Mouse (Mus musculus): Measurements from ENCODE around the gene Itpk1.

Gene Itpk1

DNA sequence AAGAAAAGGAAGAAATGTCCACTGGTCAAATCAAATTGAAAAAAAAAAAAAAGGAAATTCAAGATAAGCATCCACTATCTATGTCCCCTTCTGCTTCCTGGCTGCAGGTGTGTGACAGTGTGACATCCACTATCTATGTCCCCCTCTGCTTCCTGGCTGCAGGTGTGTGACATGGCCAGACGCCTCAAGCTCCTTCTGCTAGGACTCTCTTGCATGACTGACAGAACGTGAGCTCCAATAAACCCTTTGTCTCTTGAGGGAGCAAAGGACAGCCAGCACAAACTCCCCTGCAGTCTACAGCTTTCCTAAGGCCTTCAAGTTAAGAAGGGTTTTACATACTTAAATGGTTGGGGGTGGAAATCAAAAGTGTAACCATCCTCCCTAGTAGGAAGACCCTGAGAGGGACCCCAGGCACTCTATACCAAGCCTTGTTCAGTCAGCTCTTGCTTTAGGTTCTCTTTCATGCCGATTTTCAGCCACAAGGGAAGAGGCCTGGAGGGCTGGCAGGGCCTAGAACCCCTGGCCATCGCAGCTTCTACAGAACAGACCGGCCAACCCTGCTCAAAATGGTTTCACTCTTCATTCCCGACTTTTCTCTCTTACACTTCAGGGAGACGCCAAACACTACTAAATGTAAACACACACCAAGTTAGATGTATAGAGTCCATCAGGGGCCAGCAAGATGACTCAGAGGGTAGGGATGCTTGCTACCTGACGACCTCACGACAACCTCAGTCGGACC lies 10.1 kb upstream of the Itpk1 start:
- in situ Hi-C loops (cut with MboI) = no loop called here

DNA sequence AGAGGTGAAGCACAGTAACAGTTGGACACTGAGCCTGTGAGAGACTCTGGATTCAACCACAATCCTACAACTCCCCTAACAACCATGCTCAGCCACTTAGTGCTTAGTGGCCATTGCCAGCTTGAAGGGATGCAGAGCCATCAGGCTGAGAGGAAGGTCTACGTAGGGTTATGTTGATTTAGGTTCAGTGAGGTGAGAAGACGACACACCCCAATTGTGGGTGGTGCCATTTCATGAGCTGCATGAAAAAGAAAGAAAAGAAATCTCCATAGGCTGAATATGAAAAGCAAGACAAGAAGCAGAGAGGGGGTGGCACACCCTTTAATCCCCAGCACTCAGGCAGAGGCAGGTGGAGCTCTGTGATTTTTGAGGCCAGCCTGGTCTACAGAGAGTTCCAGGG lies 9.4 kb upstream of the Itpk1 start:
- in situ Hi-C loops (cut with MboI) = no loop called here

DNA sequence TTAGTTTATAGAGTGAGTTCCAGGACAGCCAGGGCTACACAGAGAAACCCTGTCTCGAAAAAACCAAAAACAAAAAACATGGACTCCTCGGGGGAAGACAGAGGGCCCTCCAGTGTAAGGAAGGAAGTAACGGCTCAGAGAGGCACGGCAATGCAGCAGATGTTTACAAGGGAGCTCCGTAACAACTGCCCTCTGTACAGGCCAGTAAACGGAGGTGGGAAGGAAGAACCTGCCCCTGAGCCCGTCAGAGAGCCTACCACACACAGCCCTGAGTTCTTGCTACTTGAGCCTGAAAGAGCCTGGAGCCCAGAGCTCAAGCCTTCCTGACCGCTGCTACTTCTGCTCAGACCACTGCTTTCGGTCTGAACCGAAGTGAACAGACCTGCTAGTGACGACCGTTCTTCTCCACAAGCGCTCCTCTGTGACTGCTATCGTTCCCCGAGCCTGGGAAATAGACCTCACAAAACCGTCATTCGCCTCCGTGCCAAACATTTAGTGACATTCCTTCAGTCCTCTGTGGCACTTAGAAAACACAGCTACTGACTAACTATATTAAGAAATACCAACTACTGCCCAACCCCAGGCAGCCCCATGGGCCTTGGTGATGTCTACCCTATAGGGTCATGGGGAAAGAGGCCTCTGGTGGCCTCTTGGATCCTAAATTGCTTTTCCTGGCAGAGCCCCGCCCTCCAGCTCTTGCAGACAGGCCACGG lies 8.6 kb upstream of the Itpk1 start:
- in situ Hi-C loops (cut with MboI) = no loop called here

DNA sequence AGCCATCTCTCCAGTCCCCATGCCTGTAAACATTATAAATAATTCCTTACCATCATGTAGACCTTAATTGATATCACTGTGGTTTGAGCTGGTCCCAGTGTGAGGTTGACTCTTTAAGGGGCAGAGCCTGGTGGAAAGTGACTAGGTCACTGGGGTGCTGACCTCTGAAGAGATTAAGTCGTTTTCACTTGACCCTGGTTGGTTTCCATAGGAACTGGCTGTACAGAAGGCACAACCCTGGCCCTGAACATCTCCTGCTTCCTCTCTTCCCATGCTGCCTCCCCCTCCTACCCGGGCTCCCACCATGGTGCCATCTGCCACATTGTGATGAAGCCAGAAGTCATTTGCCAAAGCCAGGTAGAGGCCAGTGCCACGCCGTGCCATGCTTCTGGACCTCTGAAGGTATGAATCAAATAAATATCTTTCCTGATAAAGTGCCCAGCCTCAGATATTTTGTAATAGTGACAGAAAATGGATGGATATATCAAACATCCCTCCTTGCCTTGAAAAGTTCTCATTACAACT lies 6.2 kb upstream of the Itpk1 start:
- in situ Hi-C loops (cut with MboI) = no loop called here

DNA sequence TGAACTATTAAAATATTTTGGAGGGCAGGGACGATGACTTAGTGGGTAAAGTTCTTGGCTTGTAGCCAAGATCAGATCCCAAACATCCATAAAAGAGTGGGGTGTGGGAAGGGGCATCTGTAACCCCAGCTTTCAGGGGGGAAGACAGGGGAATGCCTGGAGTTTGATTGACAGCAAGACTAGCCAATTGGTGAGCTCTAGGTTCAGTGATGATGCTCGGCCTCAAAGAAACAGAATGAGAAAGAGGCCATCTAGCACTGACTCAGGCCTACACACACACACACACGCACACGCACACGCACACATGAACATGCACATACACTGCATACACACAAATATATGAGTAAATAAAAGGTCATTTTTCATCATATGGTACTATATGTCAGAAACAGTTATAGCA lies 5.2 kb upstream of the Itpk1 start:
- in situ Hi-C loops (cut with MboI) = no loop called here

DNA sequence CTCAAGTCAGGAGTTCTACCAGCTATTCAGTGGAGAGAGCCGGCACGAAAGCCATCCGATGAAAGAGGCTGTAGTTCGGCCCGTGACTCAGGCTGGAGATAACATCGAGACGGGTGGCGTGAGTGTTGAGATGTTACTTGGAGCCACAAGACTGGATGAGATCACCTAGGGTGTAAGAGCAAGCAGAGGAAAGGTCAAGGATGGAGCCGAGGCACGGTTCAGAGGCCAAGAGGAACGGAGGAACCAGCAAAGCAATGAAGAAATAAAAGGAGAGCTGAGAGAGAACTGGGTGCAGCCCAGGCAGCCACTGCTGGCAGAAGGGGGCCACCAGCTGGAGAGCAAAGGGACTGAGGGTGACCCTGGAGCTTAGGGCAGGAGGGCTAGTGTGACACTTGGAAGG lies 3.5 kb upstream of the Itpk1 start:
- in situ Hi-C loops (cut with MboI) = no loop called here

DNA sequence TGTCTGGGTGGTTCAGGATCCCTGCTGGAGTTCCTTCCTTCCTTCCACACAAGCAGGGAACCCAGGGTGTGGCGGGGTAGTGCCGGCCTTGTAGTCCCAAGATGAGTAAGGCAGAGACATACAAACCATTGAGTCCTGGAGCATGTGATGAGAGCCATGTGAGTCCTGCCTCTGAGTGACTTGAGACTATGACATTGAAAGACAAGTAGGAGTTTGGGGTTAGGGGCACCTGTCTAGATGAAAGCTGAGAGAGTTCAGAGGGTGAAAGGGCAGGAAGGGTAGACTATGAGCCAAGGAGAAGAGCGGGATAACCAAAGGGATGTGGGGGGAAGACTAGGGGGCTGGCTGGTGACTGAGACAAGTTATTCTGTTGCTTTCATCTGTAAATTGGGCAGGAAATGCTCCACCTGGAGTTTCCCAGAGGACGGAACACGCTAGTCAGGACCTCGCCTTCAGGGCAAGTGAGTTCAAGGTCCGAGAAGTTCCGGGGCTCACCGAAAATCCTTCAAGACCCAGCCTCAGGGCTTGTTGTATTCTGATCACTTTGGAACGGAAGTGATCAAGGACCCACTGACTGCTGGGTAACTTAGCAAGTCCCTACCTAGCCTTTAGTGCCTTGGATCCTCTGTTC lies 2.2 kb upstream of the Itpk1 start:
- in situ Hi-C loops (cut with MboI) = no loop called here

DNA sequence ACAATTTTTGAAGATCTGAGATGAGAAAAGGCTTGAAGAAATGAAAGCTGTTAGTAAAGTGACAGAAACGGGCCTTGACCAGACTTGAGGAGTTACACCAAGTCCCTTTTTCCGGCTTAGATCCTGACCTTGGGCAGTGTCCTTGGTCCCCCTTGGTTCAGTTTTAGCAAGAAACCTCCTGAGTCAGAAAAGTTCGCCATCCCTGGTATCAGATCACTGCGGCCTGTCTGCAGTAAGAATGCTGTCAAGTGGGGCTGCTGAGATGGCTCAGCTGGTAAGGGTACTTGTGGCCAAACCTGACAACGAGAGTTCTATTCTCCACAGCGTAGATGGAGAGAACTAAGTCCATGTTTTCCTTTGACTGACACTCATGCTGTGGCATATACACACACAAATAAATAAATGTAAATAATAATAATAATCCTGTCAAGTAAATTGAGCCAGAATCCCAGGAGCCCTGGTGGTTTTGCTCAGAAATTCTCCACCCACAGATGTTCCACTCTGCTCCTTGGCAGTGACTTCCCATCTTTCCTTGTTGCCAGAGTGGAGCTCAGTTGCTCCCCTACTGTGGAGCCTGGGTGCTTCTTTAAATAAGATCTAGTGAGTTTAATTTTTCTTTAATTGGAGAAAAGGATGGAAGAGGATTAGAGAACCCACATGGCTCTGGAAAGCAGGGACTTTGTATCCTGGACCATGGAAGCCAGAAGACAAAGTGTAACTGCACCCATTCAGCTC lies 1.3 kb upstream of the Itpk1 start:
- in situ Hi-C loops (cut with MboI) = no loop called here

DNA sequence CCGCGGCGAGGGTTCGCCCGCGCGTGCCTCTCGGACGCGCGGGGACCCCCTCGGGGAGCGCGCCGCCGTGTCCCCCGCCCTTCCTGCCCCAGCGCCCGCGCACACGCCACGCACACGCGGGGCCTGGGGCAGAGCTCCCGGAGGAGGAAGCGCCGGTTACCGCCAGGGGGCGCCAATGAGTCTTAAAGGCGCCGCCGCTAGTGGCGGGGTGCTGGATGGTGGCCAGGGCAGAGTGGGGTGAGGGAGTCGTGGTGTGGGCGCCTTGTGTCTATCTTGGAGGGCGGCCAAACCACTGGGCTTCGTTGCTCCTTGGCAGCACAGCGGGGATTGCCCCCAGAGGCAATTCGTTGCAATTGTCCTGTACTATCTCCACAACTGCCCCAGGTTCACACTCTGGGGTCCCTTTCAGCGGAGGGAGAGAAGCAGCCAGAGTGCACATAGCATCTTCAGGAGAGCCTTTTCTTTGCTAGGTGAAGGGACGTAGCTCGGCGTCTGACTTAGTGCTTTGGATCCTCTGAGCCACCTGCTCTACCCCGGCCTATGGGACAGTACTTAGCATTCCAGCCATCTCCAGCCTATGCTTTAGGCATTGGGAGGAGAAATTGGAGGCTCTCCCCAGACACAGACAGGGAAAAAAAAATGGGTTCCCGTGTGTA lies 614 bp upstream of the Itpk1 start:
- in situ Hi-C loops (cut with MboI) = no loop called here

DNA sequence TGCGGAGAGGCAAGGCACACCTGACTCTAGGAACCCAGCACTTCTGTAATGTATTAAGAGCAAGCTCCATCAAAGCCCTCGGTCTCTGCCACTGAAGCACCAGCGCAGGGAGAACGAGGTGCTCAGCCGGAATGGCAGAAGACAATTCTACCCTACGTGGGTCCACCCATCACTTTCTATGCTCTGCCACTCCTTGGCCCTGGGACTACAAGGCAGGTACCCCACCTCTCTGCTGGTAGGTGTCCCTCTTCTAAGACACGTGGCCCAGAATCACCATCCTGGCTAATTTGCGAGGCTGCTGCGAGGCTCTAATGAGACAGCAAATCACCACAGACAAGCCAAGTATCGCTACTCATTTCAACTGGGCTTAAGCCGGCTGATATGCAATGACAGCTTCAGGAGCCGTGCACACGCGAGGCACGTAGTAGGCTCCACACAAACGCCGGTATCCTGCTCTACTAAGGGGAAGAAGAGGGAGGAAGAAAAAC lies 765 bp downstream of the Itpk1 start:
- in situ Hi-C loops (cut with MboI) = no loop called here

DNA sequence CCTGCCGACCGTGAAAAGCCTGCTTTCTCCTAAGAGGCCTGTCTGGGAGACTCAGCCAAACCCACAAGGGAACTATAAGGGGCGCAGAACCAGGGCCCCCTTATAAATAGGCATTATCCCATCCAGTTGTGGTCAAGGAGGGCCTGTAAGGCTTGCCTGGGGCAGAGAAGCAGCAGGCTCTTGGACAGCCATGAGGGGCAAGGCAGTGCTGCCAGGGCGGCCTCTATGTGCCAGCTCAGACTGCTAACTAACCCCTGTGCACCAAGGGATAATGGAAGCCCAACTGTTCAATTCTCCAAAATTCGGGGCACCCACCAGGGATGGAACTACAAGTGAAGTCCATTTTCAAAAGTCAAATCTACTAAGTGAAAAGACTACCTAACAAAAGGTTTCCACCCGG lies 1.3 kb downstream of the Itpk1 start:
- in situ Hi-C loops (cut with MboI) = no loop called here

DNA sequence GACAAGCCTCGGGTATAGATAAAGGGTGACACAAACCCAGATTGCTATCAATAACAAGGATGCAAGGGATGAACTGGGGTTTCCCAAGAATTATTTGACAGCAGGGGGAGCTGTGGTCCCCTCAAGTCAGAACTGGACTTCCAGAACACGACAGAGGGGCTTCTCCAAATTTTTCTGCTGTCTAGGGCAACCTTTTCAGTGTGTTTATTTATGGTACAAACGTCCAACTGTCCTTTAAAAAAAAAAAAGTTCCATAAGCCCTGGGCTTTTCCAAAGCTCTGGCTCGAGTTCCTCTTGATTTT lies 1.7 kb downstream of the Itpk1 start:
- in situ Hi-C loops (cut with MboI) = no loop called here

DNA sequence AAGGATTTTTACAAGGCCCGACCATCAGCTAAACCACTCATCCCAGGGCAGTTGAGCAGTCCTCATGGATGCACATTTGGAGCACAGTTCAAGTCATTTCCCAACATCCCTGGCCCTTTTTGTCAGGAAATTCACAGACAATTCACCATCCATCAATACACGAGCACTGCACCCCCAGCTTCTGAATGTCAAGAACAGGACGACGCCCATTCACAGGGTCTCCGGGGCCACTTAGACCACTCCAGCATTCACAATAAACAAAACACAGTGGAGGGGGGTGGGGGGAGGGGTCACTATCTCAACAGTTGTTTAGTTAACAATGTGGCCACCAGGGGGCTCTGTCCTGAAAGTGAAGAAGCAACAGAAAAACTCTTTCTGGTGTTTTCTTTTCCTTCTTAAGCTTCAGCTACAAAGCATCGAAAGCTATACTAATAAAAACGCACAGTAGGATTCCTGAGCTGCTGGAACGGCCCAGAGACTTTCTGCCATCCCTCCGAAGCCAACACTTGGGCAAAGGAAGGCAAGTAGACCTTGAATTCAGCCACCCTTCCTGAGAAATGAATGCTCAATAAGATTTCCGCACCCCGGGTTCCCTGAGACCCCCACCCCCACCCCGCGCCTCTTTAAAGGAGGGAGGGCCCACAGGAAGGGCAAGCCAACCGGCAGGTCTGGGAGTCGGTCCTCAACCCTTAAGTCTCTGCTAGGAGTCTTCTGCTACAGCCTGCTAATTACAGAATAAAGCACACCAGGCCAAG lies 2.2 kb downstream of the Itpk1 start:
- in situ Hi-C loops (cut with MboI) = no loop called here

DNA sequence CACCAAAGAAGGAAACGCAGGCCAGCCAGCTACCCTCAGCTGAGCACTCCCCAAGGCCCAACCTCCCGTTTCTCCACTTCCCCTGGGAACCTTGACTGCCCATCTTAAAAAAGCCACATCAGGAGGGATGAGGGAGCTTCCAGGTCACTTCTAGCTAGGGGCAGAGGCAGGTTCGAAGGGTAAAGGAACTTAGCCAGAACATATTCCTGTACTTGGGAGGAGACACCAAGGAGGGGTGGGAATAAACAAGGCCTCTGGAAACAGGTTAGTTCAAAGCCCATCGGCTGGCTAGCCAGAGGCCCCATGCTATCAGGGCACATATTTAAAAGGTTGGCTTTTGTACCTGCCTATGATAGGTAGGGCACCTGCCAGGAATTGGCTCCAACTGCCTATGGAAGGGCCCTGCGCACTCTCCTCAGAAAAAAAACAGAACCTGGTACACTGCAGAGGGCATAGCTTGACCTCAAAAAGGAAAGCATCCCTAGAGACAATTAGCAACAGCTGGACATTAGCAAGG lies 3.0 kb downstream of the Itpk1 start:
- in situ Hi-C loops (cut with MboI) = no loop called here

DNA sequence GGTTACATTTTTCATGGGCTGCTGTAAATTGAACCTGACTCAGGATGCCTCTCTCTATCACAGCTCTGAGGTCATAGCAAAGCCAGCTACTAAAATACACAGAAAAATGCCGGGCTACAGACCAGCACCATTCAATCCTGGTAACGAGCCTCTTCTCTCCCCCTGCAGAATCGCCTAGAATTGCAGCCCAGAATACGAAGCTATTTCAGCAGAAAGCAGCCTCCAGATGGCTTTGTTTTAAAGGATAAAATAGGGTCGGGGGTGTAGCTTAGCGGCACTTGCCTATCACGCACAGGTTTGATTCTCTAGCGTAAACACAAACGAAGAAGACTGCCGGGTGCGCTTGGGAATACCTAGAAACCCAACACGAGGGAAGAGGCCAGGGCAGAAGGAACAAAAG lies 4.3 kb downstream of the Itpk1 start:
- in situ Hi-C loops (cut with MboI) = no loop called here

DNA sequence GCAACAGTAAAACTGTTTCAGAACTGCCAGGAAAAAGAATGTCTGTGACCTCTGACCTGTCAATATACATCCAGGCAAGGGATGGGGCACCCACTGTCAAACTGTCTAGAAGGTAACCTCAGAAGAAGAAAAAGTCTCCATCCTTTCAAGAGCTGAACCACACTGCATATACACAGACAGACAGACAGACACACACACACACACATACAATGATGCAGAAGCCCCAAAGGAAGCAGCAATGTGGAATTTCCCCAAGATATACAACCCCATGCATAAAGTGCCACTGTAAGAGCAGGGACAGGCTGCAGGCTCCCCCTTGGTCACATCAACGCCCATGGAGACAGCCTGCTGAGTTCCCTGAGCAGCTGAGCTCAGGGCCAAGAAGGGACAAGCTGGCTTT lies 5.6 kb downstream of the Itpk1 start:
- in situ Hi-C loops (cut with MboI) = no loop called here

DNA sequence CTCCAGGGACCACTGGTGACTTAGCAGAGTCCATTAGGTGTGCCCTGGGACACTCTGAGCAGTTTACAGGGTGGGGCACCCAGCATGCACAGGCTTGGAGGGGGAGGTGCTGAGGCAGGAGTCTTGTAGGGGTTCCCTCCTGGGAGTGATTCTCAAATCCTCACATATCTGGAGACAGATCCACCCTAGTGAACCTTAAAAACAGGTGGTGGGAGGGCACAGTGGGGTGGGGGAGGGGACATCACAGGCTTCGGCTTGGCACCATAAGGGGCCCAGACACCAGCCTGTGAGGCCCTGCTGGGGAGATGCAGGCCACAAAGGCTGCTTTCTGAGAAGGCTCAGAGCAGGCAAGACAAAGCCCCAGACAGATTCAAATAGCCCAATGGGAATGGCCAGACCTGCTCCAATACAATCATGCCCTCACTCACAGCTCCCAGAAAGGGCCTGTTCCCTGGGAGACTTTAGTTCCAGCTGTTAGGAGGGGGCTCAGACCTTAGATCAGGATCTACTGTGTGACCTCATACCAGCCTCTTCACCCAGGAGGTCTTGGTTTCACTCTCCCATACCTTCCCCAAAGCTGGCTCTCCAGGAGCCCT lies 6.5 kb downstream of the Itpk1 start:
- in situ Hi-C loops (cut with MboI) = no loop called here

DNA sequence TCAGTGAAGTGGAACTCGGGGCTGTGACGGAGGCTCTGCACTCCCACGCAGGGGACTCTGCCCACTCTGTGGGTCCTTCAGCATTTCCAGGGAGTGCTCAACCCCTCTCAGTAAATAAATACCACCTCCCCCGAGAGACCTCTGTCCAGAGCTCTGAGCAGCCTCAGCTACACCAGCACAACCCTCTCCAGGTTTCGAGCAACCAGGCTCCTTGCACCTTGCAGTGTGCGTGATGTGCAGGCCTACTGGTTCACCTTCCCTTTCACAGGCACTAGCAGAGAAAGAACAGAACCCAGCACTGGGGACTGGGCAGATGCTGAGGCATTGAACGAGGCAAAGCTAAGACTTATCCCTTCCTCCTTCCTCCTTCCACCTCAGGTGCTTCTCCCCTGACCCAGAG lies 7.3 kb downstream of the Itpk1 start:
- in situ Hi-C loops (cut with MboI) = no loop called here

DNA sequence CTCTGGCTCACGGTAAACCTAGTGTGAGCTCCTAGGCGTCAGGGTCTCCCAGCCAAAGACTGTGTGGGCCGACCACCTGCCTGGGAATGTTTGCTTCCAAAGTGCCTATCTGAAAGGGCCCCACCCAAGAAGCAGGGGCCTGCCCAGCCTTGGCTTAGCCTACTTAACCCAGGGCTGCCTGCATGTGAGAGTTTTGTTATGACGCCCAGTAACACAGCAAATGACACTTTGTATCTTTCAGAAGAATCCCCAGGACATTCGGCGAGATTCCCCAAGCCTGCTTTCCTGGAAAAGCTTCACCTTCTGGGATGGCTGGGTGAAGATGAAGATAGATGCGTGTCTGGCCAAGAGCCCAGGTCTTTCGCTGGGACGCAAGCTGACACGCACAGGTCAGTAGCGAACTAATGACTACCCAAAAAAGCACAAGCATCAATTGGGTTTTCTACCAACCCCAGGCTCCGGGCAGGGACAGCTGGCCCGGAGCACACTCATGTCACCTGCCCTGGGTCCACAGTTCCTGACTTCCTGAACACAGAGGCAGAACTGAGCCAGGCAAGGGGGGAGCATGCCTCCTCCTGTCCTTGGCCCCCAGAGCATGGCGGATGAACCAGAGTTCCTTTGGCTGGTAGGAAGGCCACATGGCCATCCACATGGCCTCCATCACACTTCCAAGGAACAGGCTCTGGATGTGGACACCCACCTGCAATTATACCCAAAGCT lies 7.9 kb downstream of the Itpk1 start:
- in situ Hi-C loops (cut with MboI) = no loop called here

Data from mature B cell (primary cell).